Mouse (Mus musculus): ENCODE results near the gene Dmap1. TPM values are rescaled to one million over a fixed set of nuclear protein-coding genes. Genes with fewer than 3 reads are reported as not detected.

Gene Dmap1
- polyA plus RNA-seq, 1 experiment from 2014 or later, result 58.0 TPM

DNA sequence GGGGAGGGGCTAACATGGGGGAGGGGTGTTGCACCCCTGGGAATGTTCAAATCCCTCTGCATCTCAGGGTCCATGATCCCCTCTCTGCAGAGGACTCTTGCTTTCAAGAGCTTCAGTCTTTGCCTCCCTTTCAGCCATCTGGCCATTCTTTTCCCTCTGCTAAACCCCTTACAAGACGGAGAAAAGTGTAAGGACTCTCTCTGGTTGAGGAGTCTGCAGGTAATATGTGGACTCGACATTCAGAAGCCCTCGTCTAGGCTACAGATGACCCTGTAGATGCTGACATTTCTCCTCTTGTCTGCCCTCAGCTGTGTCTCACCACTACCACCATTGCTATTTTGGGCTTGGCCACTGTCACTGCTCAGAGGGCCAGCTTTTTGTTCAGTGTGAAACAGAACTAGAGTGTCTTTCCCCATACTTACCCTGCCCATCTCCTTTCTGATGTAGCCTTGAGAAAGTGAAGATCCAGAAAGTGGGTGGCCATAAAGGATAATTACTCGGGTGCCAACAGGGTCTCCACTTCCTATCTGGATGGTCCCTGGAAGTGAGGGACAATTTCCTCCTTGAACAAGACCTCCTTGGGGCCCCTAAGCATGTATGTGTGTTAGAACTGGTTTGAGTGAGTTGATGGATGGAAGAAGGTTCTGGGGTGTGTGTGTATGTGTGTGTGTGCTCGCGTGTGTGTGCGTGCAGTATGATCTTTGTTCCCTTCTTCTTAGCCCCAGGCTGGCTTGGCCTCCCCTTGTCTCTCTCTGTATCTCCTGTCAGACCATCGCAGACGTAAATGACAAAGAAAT, 27.2 kb downstream of the Dmap1 start:
- peaks cover 61% of the 10 kb centered on the region for H3K4me1 ChIP-seq
- ATAC-seq (ENCODE audit: insufficient number of reproducible peaks, low FRiP score, low TSS enrichment, low read depth), result no peak

DNA sequence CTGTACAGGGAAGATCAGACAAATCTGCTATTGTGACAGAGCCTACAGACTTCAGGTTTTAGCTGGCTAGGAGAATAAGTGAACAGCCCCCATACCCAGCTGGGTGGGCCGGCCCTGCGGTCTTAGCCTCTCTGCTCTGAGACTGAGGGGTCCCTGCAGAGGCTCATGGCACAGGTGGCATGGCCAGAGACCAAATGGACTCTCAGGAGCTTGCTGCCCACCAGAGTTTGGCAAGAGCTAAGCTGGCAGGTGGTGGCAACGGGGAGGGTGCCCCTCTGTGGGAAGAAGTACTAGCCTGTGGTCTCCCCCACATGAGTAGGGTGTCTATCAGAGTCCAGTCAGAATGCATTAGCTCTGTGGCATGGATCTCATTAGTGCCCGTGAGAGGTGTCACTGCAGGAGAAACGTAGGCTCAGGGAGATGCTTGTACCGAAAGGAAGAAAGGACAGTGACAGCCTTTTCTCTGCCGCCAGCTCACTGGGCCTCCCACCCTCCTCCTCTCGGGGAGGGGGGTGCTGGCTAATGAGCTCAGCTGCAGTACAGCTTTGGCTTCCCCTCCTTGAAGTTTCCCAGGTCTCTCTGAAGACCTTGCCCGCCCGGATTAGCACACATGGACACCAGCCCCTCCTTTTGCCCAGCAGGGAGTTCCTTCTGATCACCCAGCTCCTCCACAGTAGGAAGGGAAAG, 27.9 kb downstream of the Dmap1 start:
- no peak for ATAC-seq (ENCODE audit: insufficient number of reproducible peaks, low FRiP score, low TSS enrichment, low read depth)
- Histone ChIP-seq H3K27ac (no peak overlapping the region), H3K9ac (no peak overlapping the region), H3K4me2 (no peak overlapping the region), H3K4me1 (peaks cover 55% of the 10 kb centered on the region), H3K4me3 (no peak overlapping the region), H3K36me3 (peaks cover 11% of the 10 kb centered on the region), H3K9me3 (no peaks in the 10 kb centered on the region), H3K27me3 (no peaks in the 10 kb centered on the region)
- WGBS, result 22% methylated on average over 10 of the region's 10 CpGs

More for the DNA sequence above, 27.2 kb downstream of the Dmap1 start:
- Histone ChIP-seq H3K9ac (no peak overlapping the region), H3K9me3 (no peaks in the 10 kb centered on the region), H3K4me2 (no peak overlapping the region), H3K36me3 (peaks cover 10% of the 10 kb centered on the region), H3K27ac (no peak overlapping the region), H3K4me3 (no peak overlapping the region), H3K27me3 (no peaks in the 10 kb centered on the region)
- WGBS, result 43% methylated on average over 9 of the region's 9 CpGs

DNA sequence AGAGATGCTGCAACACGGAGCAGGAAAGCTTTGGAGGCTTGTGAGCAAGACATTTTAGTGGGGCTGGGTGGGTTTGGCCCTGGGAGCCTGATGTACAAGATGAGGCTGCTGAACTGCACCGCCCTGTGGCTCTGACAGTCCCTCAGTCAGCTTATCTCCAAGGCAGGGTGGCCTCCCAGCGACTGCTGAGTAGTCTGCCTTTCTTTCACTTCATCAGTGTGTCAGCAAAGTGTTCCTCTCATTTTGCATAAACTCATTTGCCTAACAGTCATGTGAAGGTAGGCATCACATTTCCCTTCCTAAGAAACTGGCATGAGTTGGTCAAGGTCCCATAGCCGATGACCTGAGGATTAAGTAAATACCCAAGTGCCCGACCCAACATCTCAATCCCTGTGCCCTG, 29.3 kb downstream of the Dmap1 start:
- H3K36me3 ChIP-seq, result peaks cover 11% of the 10 kb centered on the region
- no peaks in the 10 kb centered on the region for H3K9me3 ChIP-seq
- WGBS, result 63% methylated on average over 5 of the region's 5 CpGs
- H3K9ac ChIP-seq, result no peak overlapping the region
- H3K4me1 ChIP-seq, result peaks cover 42% of the 10 kb centered on the region
- H3K27me3 ChIP-seq, result no peaks in the 10 kb centered on the region
- no peak overlapping the region for H3K4me2 ChIP-seq
- no peak overlapping the region for H3K27ac ChIP-seq
- ATAC-seq (ENCODE audit: insufficient number of reproducible peaks, low FRiP score, low TSS enrichment, low read depth), result no peak
- H3K4me3 ChIP-seq, result no peak overlapping the region

DNA sequence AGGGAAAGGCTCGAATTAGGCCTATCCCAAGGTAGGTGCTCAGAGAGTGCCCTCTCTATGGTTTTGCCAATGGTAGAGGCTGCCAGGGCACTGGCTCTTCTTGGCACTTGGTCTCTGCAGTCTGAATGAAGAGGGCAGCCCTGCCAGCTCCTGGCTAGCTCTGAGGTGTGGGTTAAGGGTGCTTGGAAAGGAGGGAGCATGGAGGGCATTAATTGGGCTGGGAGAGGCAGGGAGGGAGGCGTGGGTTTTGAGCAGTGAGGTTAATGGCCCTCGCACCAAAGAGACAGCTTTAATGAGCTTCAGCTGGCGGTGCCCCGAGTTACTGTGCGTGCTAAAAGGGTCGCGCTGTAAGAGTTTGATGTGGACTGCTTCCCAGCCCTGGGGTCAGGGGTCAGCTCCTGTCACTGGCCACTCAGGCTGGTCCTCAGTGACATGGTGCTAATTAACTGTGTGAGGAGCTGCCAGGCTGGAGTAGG, 30.4 kb downstream of the Dmap1 start:
- Histone ChIP-seq H3K4me2 (no peak overlapping the region), H3K27ac (no peak overlapping the region), H3K36me3 (peaks cover 11% of the 10 kb centered on the region), H3K9me3 (no peaks in the 10 kb centered on the region), H3K27me3 (no peaks in the 10 kb centered on the region), H3K9ac (no peak overlapping the region), H3K4me1 (peaks cover 41% of the 10 kb centered on the region), H3K4me3 (no peak overlapping the region)
- WGBS, result 32% methylated on average over 8 of the region's 8 CpGs
- no peak for ATAC-seq (ENCODE audit: insufficient number of reproducible peaks, low FRiP score, low TSS enrichment, low read depth)

DNA sequence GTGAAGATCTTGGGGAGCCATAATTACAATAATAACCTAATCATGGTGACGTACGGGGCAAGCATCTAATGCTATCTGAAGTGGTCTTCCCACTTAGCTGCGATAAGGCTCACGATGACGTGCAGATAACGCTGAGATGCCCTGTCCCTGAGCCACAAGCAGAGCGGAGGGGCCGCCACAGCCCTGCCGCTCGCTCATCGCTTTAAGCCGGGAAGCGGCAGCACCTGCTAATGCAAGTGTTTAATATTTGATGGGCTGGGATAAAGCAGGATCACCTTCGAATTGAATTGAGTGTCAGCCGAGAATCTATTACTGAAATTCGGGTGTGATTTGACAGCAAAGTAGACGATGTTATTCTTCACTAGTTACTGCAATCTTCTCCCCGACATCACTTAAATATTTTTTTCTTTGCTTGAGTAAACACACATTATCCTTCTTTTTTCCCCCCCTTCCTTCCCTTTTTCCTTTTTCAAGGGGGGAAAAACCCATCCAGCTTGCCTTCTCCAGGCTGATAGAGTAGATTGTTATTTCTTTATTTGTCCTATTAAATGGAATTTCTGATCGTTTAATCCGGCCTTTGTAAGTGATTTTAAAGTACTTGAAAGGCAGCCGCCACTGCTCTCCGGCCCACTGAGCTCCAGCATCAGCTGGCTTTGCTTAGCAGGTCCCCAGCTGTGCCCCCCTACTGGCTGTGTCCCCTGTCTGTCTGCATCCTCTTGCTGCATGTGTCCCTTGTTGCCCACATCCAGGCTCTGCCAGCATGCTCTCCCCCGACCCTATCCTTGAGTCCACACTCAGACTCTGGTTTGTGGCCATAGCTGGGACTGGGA, 34.9 kb downstream of the Dmap1 start:
- peak overlapping the region; percentile 23; the same call in 1 of the 2 replicates for H3K27ac ChIP-seq
- peaks cover 36% of the 10 kb centered on the region for H3K4me1 ChIP-seq

DNA sequence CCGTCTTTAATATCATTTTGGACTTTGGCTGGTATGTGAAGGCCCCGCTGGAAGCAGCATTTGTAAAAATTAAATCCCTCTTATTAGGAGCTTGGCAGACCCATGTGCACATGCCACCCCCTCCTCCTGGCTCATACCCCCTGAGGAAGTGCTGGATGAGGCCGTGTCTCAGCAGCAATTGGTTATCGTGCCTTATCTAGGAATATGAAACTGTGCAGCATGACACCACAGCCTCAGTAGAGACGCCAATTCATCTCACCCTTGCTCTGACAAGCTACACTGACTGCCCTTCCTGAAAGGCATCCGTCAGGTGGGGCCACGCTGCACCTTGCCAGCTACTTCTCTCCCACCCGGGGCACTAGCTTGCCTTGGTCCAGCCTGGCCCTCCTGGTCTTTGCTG, 35.6 kb downstream of the Dmap1 start:
- no peak for ATAC-seq (ENCODE audit: insufficient number of reproducible peaks, low FRiP score, low TSS enrichment, low read depth)
- H3K27ac ChIP-seq, result no peak overlapping the region
- H3K4me3 ChIP-seq, result no peak overlapping the region
- H3K4me1 ChIP-seq, result peaks cover 32% of the 10 kb centered on the region
- H3K4me2 ChIP-seq, result no peak overlapping the region
- peaks cover 9% of the 10 kb centered on the region for H3K36me3 ChIP-seq
- no peaks in the 10 kb centered on the region for H3K27me3 ChIP-seq
- H3K9ac ChIP-seq, result no peak overlapping the region
- no peaks in the 10 kb centered on the region for H3K9me3 ChIP-seq
- 70% methylated on average over 8 of the region's 8 CpGs for WGBS

More for the DNA sequence above, 34.9 kb downstream of the Dmap1 start:
- H3K4me2 ChIP-seq, result no peak overlapping the region
- ATAC-seq (ENCODE audit: insufficient number of reproducible peaks, low FRiP score, low TSS enrichment, low read depth), result no peak
- H3K9ac ChIP-seq, result no peak overlapping the region
- H3K27me3 ChIP-seq, result no peaks in the 10 kb centered on the region
- H3K9me3 ChIP-seq, result no peaks in the 10 kb centered on the region
- H3K36me3 ChIP-seq, result peaks cover 11% of the 10 kb centered on the region
- H3K4me3 ChIP-seq, result no peak overlapping the region
- WGBS, result 70% methylated on average over 23 of the region's 23 CpGs

DNA sequence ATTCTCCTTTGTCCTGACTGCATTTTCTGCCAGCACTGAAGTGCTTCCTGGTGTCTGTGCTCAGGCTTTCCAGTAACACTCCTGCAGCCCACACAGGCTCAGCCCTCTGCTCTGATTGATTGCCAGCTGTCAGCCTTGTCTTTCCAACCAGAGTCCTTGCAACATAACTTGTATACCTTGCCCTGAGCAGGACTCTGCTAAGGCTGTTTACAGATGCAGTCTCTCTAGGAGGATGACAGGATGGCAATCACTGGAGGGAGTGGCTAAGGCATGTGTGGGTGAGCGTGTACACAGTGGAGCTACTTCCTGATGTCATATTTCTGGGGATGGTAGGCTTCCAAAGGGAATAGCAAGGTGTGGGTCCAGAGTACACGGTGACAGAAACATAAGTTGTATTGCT, 36.2 kb downstream of the Dmap1 start:
- WGBS, result 69% methylated on average over 2 of the region's 2 CpGs
- no peak overlapping the region; the same call in 1 of the 2 replicates for H3K27ac ChIP-seq
- ATAC-seq (ENCODE audit: insufficient number of reproducible peaks, low FRiP score, low TSS enrichment, low read depth), result no peak
- no peaks in the 10 kb centered on the region for H3K9me3 ChIP-seq
- no peak overlapping the region; the same call in 1 of the 2 replicates for H3K9ac ChIP-seq
- H3K36me3 ChIP-seq, result peaks cover 7% of the 10 kb centered on the region; the same call in 1 of the 2 replicates
- H3K4me3 ChIP-seq, result no peak overlapping the region
- no peaks in the 10 kb centered on the region for H3K27me3 ChIP-seq
- peaks cover 30% of the 10 kb centered on the region for H3K4me1 ChIP-seq
- no peak overlapping the region for H3K4me2 ChIP-seq

DNA sequence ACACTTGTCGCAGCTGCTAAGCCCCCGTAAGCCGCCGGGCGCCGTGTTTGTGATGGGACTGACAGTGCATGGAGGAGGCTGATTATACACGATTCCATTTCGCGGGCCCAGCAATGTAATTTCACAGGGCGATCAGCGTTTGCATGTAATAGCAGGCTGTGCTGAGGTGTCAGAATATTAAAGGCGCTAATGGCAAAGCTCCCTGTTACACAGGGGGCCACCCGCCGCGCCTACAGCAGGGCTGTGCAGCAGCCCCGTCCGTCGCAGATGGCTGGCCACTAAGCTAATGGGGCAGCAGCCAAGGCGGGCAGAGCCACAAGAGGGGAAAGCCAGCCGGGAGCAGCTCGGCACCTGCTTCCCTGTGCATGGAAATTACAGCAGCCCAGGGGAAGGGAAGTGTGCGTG, 37.0 kb downstream of the Dmap1 start:
- ATAC-seq (ENCODE audit: insufficient number of reproducible peaks, low FRiP score, low TSS enrichment, low read depth), result no peak
- H3K9ac ChIP-seq, result no peak overlapping the region
- H3K27ac ChIP-seq, result no peak overlapping the region
- H3K27me3 ChIP-seq, result no peaks in the 10 kb centered on the region
- no peak overlapping the region for H3K4me3 ChIP-seq
- no peak overlapping the region for H3K4me2 ChIP-seq
- peaks cover 30% of the 10 kb centered on the region for H3K4me1 ChIP-seq
- H3K36me3 ChIP-seq, result peaks cover 6% of the 10 kb centered on the region; the same call in 1 of the 2 replicates
- no peaks in the 10 kb centered on the region for H3K9me3 ChIP-seq
- 31% methylated on average over 22 of the region's 22 CpGs for WGBS

DNA sequence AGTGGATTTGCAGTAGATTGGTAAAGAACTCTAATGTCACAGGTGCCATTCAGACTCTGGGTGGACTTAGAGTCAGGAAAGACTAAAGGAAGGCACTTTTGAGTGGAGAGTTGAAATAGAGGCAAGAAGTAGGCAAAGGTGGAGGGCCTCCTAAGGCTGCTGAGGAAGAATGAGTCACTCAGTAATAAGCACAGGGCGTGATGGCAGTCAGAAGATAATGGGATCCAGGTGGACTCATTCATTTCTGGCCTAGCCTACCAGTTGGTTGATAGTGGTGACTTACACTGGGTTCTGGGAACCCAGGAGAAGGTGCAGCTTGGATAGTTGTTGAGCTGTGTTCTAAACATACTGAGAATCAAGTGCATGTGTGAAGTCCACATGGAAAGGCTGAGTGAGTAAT, 40.3 kb downstream of the Dmap1 start:
- H3K27me3 ChIP-seq, result no peaks in the 10 kb centered on the region
- H3K9me3 ChIP-seq, result no peaks in the 10 kb centered on the region
- H3K4me3 ChIP-seq, result no peak overlapping the region
- H3K9ac ChIP-seq, result no peak overlapping the region
- H3K27ac ChIP-seq, result no peak overlapping the region
- 64% methylated on average over 1 of the region's 1 CpGs for WGBS
- no peak overlapping the region for H3K4me2 ChIP-seq
- peaks cover 27% of the 10 kb centered on the region for H3K4me1 ChIP-seq
- H3K36me3 ChIP-seq, result peaks cover 20% of the 10 kb centered on the region; the same call in 1 of the 2 replicates
- ATAC-seq (ENCODE audit: insufficient number of reproducible peaks, low FRiP score, low TSS enrichment, low read depth), result no peak

DNA sequence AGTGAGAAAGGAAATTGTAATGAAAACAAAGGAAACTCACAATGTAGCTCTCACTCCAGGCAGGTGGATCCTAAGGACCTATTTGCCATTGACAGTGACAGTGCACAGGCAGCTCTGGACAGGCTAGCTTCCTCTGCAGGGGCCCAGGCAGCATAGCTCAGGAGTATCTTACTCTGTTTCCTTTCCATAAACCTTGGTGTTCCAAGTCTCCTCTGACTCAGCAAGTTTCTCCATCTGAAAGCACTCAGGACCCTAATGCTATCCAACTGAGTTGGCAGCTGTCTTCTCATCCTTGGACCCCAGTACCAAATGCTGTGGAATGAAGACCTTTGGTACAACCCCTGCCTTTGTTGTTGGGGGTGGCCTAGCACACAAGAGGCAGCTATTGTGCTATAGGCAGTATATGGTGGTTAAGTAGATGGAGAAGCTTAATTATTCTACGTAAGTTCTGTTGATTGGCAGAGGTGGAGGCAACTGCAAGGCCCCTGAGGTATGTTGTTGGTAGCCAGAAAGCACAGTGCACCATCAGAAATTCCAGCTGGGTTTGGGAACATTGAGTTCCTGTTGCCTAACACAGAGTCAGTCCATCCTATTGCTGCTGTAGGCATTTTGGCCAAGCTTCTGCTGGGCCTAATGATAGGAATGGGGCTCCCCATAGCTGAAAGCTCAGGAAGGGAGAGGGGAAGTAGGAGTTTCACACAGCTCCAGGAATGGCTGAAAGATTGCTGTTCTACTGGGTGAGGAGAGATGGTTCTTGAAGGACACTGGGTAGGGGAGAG, 41.0 kb downstream of the Dmap1 start:
- peaks cover 26% of the 10 kb centered on the region for H3K4me1 ChIP-seq
- WGBS, result 83% methylated on average over 1 of the region's 1 CpGs
- H3K9me3 ChIP-seq, result no peaks in the 10 kb centered on the region
- no peak overlapping the region for H3K4me2 ChIP-seq
- no peak overlapping the region for H3K4me3 ChIP-seq
- no peak overlapping the region for H3K27ac ChIP-seq
- H3K36me3 ChIP-seq, result peaks cover 23% of the 10 kb centered on the region
- no peak for ATAC-seq (ENCODE audit: insufficient number of reproducible peaks, low FRiP score, low TSS enrichment, low read depth)
- no peak overlapping the region for H3K9ac ChIP-seq
- H3K27me3 ChIP-seq, result no peaks in the 10 kb centered on the region

Data from limb, embryonic 15.5 days (tissue).